Mouse (Mus musculus) lung, postnatal 0 days (tissue): Measurements from ENCODE around the gene Ptk7. TPM values are rescaled to one million over a fixed set of nuclear protein-coding genes. Genes with fewer than 3 reads are reported as not detected.

Experiments
- ATAC-seq: fragments of 200-750 bp; cut with Nextera tagmentation; 2 replicates; pipeline ENCODE4 v1.8.0; 2017; ENCODE audit warnings: moderate library complexity
- DNase-seq: peaks from one replicate; pipeline ENCODE4 v3.0.0-alpha.2; 2016; ENCODE audit warnings: low spot score
- H3K27ac ChIP-seq: fragments of 300-500 bp; sonication (generic); 2 replicates; pipeline ENCODE4 v1.5.1; 2014; ENCODE audit warnings: antibody characterized with exemption, mild to moderate bottlenecking, low read length, mixed read lengths
- H3K27me3 ChIP-seq: fragments of 300-500 bp; sonication (generic); replicated peaks from 2 replicates; pipeline ENCODE4 v1.6.1; 2014; ENCODE audit warnings: low read length, mixed read lengths; ENCODE audit not compliant: insufficient read depth
- H3K36me3 ChIP-seq: fragments of 300-500 bp; sonication (generic); 2 replicates; pipeline ENCODE4 v1.6.1; 2014; ENCODE audit warnings: low read length, mixed read lengths; ENCODE audit not compliant: insufficient read depth
- H3K4me1 ChIP-seq: fragments of 300-500 bp; sonication (generic); 2 replicates; pipeline ENCODE4 v1.6.1; 2014; ENCODE audit warnings: antibody characterized with exemption, low read depth, low read length, mixed read lengths; ENCODE audit not compliant: insufficient read depth
- H3K4me2 ChIP-seq: fragments of 300-500 bp; sonication (generic); replicated peaks from 2 replicates; pipeline ENCODE4 v1.6.1; 2014; ENCODE audit warnings: low read depth, mild to moderate bottlenecking, low read length, moderate library complexity, mixed read lengths
- H3K4me3 ChIP-seq: fragments of 300-500 bp; sonication (generic); 2 replicates; pipeline ENCODE4 v1.5.1; 2014; ENCODE audit warnings: low read depth, low read length
- H3K9ac ChIP-seq: fragments of 300-500 bp; sonication (generic); replicated peaks from 2 replicates; pipeline ENCODE4 v1.6.1; 2014; ENCODE audit warnings: low read depth, mild to moderate bottlenecking
- H3K9me3 ChIP-seq: fragments of 300-500 bp; sonication (generic); 2 replicates; pipeline ENCODE4 v1.6.1; 2016; ENCODE audit warnings: low read length, mixed read lengths
- CTCF ChIP-seq: IDR thresholded peaks from 2 replicates; pipeline ENCODE4 v1.5.1; 2016; ENCODE audit warnings: antibody characterized with exemption, mild to moderate bottlenecking
- EP300 ChIP-seq: IDR thresholded peaks from 2 replicates; pipeline ENCODE4 v1.6.1; 2016; ENCODE audit warnings: antibody characterized with exemption, mild to moderate bottlenecking, control low read depth
- WGBS: fragments of 180-500 bp; shearing (Covaris S2); extraction: QIAGEN DNeasy Blood & Tissue Kit; methylation state at CpG from one replicate; pipeline ENCODE4 v1.1.7; 2014; 5-methylcytosine and 5-hydroxymethylcytosine counted together
- polyA plus RNA-seq: library from polyadenylated mRNA; unstranded; fragments of >200 nt; fragmentation: Nextera tagmentation; extraction: Ambion mirVana; gene quantifications from 2 replicates; pipeline ENCODE4 v1.2.1, GENCODE M21; 2015

The Ptk7 gene
- polyA plus RNA-seq, 1 experiment from 2014 or later, result 75.8 TPM

DNA sequence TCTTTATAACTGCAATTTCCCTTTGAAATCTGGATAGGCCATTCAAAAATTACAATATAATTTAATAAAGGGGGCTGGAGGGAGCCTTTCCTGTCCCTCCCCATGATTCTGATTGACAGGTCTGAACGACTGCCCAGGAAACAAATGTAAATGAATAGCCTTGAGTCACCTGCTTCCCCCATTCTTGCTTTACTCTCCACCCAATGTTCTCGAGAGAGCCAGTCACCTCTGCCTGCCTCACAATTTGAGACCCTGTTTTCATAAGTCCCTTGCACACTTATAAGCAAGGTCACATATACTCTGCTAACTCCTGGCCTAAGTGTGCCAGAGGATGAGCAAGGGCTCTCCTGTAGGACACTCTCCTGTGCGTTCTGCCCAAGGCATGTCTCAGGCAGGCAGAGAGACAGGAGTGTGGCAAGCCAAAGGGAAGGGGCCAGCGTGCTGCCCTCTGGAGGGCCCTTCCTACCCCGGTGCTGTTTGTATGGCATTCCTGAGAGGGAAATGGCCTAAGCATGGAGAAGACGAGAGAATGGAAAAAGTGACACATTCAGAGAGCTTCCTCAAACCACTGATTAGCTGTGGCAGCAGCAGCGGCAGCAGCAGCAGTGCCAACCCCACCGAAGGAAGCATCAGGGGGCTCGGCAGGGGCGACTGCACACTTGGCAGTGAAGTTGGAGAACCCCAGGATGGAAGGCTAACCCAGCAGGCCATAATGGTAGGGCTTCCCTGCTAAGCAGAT, 5.3 kb downstream of the Ptk7 start:
- no peaks in the 10 kb centered on the region for H3K27me3 ChIP-seq
- no peaks in the 10 kb centered on the region for H3K9me3 ChIP-seq
- H3K4me2 ChIP-seq, result peak overlapping the region; percentile 40
- H3K27ac ChIP-seq, result peak overlapping the region; percentile 77
- H3K9ac ChIP-seq, result no peak overlapping the region
- peak; percentile 86 for DNase-seq
- TF ChIP-seq CTCF (peak; percentile 68), EP300 (0 out of 2 replicates have a peak, but pooled peaks have one; percentile 13)
- peak overlapping the region; percentile 0; the same call in 1 of the 2 replicates for H3K4me3 ChIP-seq
- ATAC-seq, result peak; percentile 45
- 9% methylated on average over 10 of the region's 10 CpGs for WGBS
- no peaks in the 10 kb centered on the region for H3K36me3 ChIP-seq
- H3K4me1 ChIP-seq, result peaks cover 52% of the 10 kb centered on the region; the same call in 1 of the 2 replicates

DNA sequence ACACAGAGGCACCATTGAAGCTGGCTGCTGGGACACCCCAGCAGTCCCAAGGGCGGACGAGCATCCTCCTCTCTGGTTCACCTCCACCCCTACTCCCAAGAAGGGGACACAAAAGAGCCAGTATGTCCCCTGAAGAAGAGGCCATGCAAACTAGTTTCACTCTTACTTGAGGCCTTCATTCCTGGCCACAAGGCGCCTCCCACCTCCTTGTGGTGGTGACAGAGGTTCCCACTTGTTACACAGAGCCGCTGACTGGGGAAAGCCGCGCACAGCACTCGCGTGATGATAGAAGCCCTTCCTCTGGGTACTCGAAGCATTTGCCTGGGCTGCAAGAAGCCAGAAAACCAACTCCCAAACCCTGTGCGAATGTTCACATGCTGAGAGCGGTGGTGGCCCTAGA, 7.0 kb downstream of the Ptk7 start:
- peak overlapping the region; percentile 19; the same call in 1 of the 2 replicates for H3K4me2 ChIP-seq
- WGBS, result 48% methylated on average over 11 of the region's 11 CpGs

DNA sequence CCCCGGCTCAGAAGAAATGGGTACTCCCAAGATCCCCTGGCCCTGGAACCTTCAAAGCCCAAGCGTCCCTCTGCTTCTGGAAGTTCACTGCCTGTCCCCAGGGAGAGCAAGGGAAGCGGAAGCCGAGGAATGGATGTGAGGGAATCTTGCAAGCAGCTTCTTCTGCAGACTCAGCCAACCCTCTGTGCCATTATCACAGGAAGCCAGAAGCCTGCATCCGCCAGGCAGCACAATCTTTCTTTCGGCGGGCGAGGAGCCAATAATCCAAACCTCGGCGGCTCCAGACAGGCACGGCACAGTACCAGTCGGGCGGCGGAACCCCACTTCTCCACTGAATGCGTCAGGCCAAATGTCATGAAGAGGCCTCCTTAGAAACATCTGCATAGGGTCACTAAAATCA, 8.0 kb downstream of the Ptk7 start:
- DNase-seq, result peak; percentile 74
- Histone ChIP-seq H3K36me3 (no peaks in the 10 kb centered on the region), H3K27ac (peak overlapping the region; percentile 84), H3K4me2 (peak overlapping the region; percentile 25), H3K9me3 (no peaks in the 10 kb centered on the region), H3K4me3 (no peak overlapping the region), H3K9ac (no peak overlapping the region), H3K4me1 (peaks cover 71% of the 10 kb centered on the region), H3K27me3 (no peaks in the 10 kb centered on the region)
- WGBS, result 10% methylated on average over 15 of the region's 15 CpGs
- ATAC-seq, result peak; percentile 11; the same call in 1 of the 2 replicates
- TF ChIP-seq CTCF (no peak), EP300 (no peak)

More for the DNA sequence above, 7.0 kb downstream of the Ptk7 start:
- TF ChIP-seq CTCF, result no peak
- TF ChIP-seq EP300, result no peak
- Histone ChIP-seq H3K9ac (no peak overlapping the region), H3K4me3 (no peak overlapping the region), H3K4me1 (peaks cover 65% of the 10 kb centered on the region), H3K36me3 (no peaks in the 10 kb centered on the region), H3K9me3 (no peaks in the 10 kb centered on the region), H3K27me3 (no peaks in the 10 kb centered on the region), H3K27ac (peak overlapping the region; percentile 84)
- DNase-seq (peak; percentile 82), ATAC-seq (peak; percentile 23; the same call in 1 of the 2 replicates)

DNA sequence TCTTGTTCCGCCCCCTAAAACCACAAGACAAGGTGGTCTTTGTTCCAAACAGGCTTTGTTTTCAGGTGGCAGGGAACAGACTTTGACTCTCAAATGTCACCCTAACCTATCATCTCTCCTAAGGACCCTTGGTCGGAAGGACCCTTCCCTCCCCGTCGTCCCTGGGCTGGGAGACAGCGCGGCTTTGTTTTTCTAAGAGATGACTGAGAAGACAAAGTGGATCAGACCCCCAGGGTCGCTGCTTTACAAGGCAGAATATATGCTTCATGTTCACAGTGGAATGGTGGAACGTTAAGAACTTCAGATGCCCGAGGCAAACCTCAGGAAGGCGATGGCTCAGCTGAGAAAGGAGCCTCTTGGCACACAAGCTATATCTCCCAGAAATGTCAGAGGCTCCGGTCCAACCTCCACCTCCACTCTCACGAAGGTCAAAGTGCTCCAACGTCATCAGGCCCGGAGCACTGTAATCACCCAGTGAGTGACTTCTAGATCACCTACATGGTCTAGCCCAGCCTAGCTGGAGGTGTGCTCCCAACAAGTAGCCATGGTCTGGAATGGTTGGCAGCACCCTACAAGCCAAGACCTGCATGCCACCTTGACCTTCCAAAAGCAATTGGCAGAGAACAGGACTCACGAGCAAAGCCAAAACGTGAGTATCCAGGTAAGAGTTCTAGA, 9.5 kb downstream of the Ptk7 start:
- H3K36me3 ChIP-seq, result no peaks in the 10 kb centered on the region
- H3K27ac ChIP-seq, result peak overlapping the region; percentile 84
- H3K4me1 ChIP-seq, result peaks cover 73% of the 10 kb centered on the region
- 26% methylated on average over 16 of the region's 16 CpGs for WGBS
- DNase-seq (no peak), ATAC-seq (no peak)
- peak overlapping the region; percentile 16 for H3K9ac ChIP-seq
- H3K9me3 ChIP-seq, result no peaks in the 10 kb centered on the region
- TF ChIP-seq EP300, result no peak
- no peak for TF ChIP-seq CTCF
- H3K4me2 ChIP-seq, result peak overlapping the region; percentile 25
- H3K27me3 ChIP-seq, result no peaks in the 10 kb centered on the region
- H3K4me3 ChIP-seq, result no peak overlapping the region

DNA sequence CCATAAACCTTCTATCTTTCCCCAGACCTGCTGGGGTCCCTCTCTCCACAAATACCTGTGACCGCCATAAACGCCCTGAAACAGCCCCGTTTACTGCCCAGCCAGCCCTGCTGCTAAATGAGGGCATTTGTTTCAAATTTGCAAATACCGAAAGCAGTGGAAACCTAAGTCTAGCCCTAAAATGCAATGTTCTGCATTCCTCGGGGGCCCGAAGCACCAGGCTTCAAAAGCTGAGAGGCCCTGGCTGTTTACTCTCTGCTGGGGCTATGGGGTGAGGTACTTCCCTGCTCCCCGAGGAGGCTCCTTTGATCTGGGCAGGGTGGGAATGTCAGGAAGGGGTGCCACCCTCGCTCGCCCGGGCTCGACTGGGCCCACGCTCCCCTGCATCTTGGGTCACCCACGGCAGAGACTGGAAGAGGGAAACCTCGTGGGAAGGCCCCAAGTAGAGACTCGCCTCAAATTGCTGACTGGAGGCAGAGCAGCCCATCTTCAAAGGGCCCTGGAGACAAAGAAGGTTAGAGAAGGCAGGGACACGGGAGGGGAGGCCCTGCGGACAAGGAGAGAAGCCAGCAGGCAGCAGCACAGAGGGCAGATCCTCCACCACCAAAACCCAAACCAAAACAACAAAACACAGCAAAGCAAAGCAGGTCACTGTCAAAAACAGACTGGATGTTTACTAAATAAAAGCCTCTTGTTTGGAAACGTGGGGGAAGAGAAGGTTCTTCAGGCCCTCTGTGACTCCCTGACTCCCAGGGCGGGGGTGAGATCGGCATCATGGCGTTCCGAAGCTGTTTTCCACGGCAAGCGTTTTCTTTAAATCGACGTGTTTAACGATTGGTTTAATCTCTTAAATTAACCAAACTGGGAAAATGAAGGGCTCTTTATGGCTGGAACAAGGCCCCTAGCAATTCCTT, 10.3 kb downstream of the Ptk7 start:
- Histone ChIP-seq H3K4me3 (no peak overlapping the region), H3K4me1 (peaks cover 71% of the 10 kb centered on the region), H3K4me2 (peak overlapping the region; percentile 25), H3K27me3 (no peaks in the 10 kb centered on the region), H3K9ac (peak overlapping the region; percentile 16), H3K27ac (peak overlapping the region; percentile 84), H3K9me3 (no peaks in the 10 kb centered on the region), H3K36me3 (no peaks in the 10 kb centered on the region)
- 16% methylated on average over 27 of the region's 27 CpGs for WGBS
- no peak for TF ChIP-seq EP300
- TF ChIP-seq CTCF, result no peak
- DNase-seq (peak; percentile 48), ATAC-seq (peak; percentile 57)
